Mouse (Mus musculus) lung, postnatal 36 days (tissue): ENCODE measurements at regions not wholly inside any gene's neighbourhood (a gene's known extent, or its start where the extent isn't known, plus 50 kb on each side); places are given as distances from the start of the nearest gene placed in this dataset.
A peak's percentile ranks its signal among the peaks of the same experiment; 100 is the strongest.
"Not testable (repeated sequence)": the region's sequence is repeated elsewhere in the genome, so short reads cannot be mapped to it uniquely, and the experiment has no call there.

Experiments used
- DNase-seq: peaks from one replicate; pipeline ENCODE4 v3.0.0; 2022; ENCODE audit warnings: mixed read lengths

GRCm38 (mm10) chr12:39714169-39714794, 323.5 kb downstream of the Arl4a start:
- no peak for DNase-seq

GRCm38 (mm10) chr12:39711807-39712206, 326.0 kb downstream of the Arl4a start:
- DNase-seq, result no peak

- no peak for DNase-seq
Observed at GRCm38 (mm10) chr12:39709850-39710249, 328.0 kb downstream of the Arl4a start.

GRCm38 (mm10) chr12:39697182-39697581, 340.6 kb downstream of the Arl4a start:
- DNase-seq, result no peak

GRCm38 (mm10) chr12:39695322-39695721, 342.5 kb downstream of the Arl4a start:
- DNase-seq, result no peak

- DNase-seq, result no peak
Observed at GRCm38 (mm10) chr12:39692043-39692442, 345.8 kb downstream of the Arl4a start.

DNA sequence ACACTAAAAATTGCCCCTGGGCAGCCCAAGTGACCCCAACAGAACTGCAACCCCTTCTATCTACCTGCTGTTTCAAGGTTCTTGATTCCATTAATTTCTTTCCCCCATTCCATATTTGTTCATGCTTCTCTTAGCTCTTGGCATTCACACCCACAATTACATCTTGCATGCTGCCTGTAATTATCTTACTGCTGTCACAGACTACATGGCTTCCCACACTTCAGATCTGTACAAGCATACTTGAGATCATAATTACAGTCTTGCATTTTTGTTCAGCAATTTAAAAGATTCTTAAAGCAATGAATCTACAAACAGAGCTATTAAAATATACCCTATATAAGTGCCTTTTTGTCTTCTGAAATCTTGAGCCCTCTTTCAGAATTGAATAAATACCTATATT, 352.4 kb downstream of the Arl4a start:
- no peak for DNase-seq

DNA sequence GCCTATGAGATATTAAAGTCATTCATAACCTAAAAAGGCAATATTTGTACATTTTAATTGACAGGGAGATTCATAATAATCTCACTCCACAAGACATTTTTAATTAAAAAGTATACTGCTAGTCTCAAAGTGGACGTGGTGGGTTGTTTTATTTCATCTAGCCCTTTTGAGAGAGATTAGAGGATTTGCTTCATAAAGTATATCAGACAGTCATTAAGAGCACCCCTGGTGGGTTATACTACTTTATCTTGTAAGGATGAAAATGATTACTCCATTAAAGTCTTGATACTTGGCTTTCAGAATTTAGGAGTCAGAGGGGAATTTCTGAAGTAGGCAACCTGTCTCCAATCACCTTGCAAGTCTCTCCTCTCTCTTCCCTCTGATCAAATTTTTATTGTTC, 355.7 kb downstream of the Arl4a start:
- DNase-seq, result no peak

- DNase-seq, result no peak
Observed at GRCm38 (mm10) chr12:39675608-39676007, 362.2 kb downstream of the Arl4a start.

DNA sequence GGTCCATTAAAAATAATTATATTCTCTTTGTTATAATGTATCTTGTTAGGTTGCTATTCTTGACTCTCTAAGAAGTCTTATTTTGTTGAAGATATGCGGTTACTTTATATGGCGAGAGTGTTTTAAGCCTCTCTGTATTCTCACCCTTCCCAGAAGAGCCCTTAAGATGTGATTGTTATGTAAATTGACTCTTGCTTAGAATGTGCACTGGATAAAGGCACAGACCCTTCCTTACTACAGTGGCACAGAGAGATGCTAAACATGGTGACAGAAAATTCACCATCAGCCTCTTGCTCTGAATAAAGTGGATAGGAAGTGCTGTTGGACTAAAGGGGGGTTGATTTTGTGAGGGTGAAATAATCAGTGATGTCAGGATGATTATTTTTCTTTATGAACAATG, 370.1 kb downstream of the Arl4a start:
- no peak for DNase-seq

DNA sequence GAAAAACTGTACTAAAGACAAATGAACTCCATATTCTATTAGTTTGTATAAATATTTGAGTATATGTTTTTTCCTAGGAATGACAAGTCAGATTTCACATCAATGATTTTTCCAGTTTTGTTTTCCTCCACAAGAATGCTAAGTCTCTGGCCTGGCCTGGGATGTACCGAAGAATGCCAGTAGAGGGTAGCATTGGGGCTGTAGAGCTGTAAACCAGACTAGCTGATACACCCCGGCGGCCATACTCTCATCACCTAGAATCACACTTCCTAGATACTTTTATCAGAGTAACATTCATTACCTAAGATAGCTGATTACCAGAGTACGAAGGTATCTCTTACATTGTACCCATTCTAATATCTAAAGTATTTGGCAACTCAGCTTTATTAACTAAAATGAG, 372.4 kb downstream of the Arl4a start:
- peak; percentile 74 for DNase-seq

GRCm38 (mm10) chr12:39660420-39660819, 377.4 kb downstream of the Arl4a start:
- DNase-seq, result no peak

DNA sequence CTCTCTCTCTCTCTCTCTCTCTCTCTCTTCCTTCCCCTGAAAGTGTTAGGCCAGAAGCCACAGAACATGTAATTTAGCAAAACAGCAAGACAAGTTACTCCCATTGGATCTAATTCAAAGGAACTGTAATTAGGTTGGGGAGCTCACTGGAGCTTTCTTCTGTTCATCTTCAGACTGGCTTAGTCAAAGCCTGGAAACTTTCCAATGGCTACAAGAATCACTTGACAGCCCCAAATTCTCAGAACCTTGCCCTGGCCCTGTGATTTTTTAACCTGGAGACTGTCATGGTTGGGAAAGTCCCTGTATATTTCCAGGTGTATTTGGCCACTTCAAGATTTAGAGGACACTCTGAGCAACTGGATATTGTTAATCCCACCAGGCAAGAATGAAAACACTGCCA, 381.2 kb downstream of the Arl4a start:
- no peak for DNase-seq

GRCm38 (mm10) chr12:39648952-39649351, 388.9 kb downstream of the Arl4a start:
- DNase-seq, result no peak

DNA sequence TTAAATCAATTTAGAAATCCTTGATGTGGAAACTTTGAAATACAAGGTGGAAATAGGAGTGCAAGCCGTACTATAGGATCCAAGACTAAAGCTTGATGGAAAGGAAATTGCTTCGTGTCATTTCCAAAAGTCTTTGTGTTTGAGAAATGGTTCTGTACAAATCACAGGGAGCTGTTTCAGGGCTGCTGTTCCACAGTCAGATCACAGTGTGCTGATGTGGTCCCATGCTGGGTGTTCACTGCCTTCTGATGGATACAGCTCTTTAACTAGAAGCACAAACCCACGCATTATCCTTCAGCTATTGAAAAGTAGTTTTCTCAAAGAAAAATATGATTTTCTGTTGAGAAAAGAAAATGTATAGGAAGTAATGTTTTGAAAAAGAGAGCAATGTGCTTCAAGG, 391.3 kb downstream of the Arl4a start:
- DNase-seq, result no peak

DNA sequence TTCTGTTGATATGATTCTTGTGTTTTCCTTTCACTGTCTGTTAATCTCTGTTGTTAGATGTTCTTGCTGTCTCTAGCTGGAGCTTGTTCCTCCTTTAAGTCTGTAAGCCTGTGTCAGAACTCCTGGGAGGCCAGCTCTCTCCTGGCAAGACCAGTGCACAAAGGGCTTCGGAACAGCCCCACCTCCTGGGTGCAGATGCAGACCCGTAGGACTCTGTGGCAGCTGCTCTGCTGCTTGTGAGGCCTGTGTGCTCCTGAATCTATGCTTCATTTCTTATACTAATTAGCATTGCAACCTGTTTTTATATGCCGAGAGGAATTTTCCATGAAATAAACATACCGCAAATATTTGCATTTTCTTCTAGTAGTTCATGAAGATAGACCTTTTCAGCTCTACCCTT, 392.2 kb downstream of the Arl4a start:
- no peak for DNase-seq

DNA sequence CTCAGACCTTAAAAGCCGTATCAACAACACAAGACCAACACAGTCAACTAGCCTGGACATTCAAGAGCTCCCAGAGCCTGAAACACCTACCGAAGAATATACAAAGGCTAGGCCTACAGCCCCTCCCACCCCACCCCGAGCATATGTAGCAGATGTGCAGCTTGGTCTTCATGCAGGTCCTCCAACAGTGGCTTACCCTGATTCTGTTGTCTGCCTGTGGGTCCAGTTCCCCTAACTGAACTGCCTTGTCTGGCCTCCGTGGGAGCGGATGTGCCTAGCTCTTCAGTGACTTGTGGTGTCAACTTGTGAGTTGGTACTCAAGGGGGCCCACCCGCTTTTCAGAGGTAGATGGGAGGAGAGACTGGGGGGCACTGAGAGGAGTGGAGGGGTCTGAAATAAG, 398.6 kb downstream of the Arl4a start:
- DNase-seq, result no peak

DNA sequence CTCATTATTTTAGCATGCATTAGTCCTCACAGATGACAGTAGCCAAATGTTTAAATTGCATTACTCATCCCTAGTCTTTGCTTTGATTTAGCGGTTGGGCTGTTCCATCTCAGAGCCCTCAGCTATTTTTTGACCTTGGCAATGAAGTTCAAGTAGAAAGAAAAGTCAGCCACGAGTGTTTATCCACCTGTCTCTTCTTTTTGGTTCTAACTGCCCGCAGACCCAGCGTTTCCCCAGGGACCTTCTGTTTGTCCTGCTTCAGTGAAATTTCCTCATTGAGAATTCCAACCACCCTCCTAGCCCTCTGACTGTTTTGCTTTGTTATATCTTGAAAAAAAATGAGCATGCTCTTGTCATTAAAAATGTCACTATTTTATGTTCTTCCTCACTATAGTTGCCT, 403.5 kb downstream of the Arl4a start:
- DNase-seq, result no peak

DNA sequence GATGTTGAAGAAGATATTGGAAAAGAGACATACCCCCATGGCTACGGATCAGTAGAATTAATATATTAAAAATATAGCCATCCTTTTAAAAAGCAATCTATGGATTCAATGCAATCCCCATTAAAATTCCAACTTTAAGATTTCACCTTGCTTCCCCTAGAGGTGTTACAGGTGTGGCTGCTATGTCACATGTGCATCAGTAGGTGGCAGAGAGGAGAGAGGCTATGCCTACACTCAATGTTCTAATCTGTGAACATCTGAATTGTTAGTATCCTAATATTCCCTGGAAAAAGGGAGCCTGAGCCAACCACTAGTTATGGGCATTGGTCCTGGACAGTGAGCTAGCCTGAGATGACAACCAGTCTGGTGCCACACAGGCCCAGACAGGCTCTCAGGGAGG, 416.6 kb downstream of the Arl4a start:
- no peak for DNase-seq

GRCm38 (mm10) chr12:39605289-39605688, 432.5 kb downstream of the Arl4a start:
- DNase-seq, result no peak

GRCm38 (mm10) chr12:39604723-39605122, 433.1 kb downstream of the Arl4a start:
- no peak for DNase-seq

- no peak for DNase-seq
Observed at GRCm38 (mm10) chr12:39594726-39595125, 443.1 kb downstream of the Arl4a start.

DNA sequence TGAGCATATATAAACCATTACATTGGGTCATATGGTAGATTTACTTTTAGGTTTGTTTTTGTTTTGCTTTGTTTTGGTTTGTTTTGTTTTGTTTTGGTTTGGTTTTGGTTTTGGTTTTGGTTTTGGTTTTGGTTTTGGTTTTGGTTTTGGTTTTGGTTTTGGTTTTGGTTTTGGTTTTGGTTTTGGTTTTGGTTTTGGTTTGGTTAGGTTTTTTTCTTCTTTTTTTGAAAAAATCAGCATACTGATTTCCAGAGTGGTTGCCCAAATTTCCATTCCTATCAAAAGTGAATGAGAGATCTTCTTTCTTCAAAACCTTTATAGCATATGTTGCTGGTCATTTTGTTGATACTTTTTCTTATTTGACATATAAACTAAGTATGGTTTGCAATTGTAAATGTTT, 444.0 kb downstream of the Arl4a start:
- DNase-seq, result not testable (repeated sequence)

DNA sequence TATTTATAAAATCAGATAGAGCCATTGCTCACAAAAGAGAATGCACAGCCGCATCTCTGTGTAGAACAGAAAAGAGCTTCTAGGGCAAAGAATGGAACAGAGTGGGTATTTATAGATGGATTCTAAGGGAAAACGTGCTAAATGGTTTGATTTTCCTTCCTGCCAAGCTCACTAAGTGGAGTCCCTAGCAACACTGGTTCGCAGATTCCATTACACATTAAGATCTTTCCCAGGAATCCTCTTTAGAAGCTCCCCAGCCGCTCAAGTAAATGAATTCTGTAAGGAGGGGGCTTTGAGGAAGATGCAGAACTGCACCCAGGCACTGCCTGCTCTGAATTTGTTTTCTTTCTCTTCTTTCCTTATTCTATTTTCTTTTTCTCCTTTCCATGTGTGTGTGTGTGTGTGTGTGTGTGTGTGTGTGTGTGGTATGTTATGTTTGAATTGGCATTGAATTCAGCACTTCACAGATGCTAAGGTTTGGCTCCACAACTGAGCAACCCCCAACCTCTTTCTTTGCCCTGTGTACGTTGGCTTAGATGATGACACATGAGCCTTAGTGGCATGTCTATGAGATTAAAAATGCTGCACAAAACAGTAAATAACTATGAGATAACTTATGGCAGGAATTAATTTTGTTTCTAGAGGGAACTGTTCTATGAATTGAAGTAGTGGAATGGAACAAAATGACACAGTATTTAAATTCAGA, 450.5 kb downstream of the Arl4a start:
- DNase-seq, result no peak

GRCm38 (mm10) chr12:39586163-39586562, 451.7 kb downstream of the Arl4a start:
- no peak for DNase-seq
